Mouse (Mus musculus) kidney, adult 8-10 months (tissue): Measurements from ENCODE around the gene Plxna1.
A peak's percentile ranks its signal among the peaks of the same experiment; 100 is the strongest.

ENCODE experiments used
- DNase-seq, 2 experiments: peaks; one replicate each; pipeline ENCODE4 v3.0.0; 2022

The Plxna1 gene

GRCm38 (mm10) chr6:89360709-89361417, 1.6 kb downstream of the Plxna1 start:
- DNase-seq = no peak

GRCm38 (mm10) chr6:89359771-89360708, 2.4 kb downstream of the Plxna1 start:
- no peak for DNase-seq

- DNase-seq = no peak
Measured at GRCm38 (mm10) chr6:89359192-89359591, 3.2 kb downstream of the Plxna1 start.

GRCm38 (mm10) chr6:89355661-89356060, 6.8 kb downstream of the Plxna1 start:
- no peak for DNase-seq

- DNase-seq = no peak
Measured at GRCm38 (mm10) chr6:89354726-89355125, 7.7 kb downstream of the Plxna1 start.

- no peak for DNase-seq
Measured at GRCm38 (mm10) chr6:89354076-89354475, 8.3 kb downstream of the Plxna1 start.

- DNase-seq = peak; percentile 60 to 76
Measured at GRCm38 (mm10) chr6:89353101-89353500, 9.3 kb downstream of the Plxna1 start.

- DNase-seq = peak; percentile 50 to 74
Measured at GRCm38 (mm10) chr6:89351441-89352137, 10.8 kb downstream of the Plxna1 start.

GRCm38 (mm10) chr6:89350520-89350919, 11.9 kb downstream of the Plxna1 start:
- no peak for DNase-seq

- DNase-seq = no peak
Measured at GRCm38 (mm10) chr6:89350037-89350515, 12.3 kb downstream of the Plxna1 start.

- DNase-seq = no peak
Measured at GRCm38 (mm10) chr6:89348363-89348762, 14.1 kb downstream of the Plxna1 start.

GRCm38 (mm10) chr6:89347792-89348191, 14.6 kb downstream of the Plxna1 start:
- no peak for DNase-seq

GRCm38 (mm10) chr6:89345855-89346254, 16.6 kb downstream of the Plxna1 start:
- DNase-seq = no peak

GRCm38 (mm10) chr6:89345486-89345785, 17.0 kb downstream of the Plxna1 start:
- DNase-seq = no peak

- DNase-seq = peak; percentile 89 to 94
Measured at GRCm38 (mm10) chr6:89344613-89345485, 17.6 kb downstream of the Plxna1 start.

- no peak for DNase-seq
Measured at GRCm38 (mm10) chr6:89341981-89342380, 20.4 kb downstream of the Plxna1 start.

- peak in 1 of 2 experiments; percentile 43 for DNase-seq
Measured at GRCm38 (mm10) chr6:89339447-89339846, 23.0 kb downstream of the Plxna1 start.

GRCm38 (mm10) chr6:89338733-89339132, 23.7 kb downstream of the Plxna1 start:
- DNase-seq = no peak

- DNase-seq = no peak
Measured at GRCm38 (mm10) chr6:89337574-89337973, 24.8 kb downstream of the Plxna1 start.

GRCm38 (mm10) chr6:89333964-89334702, 28.3 kb downstream of the Plxna1 start:
- no peak for DNase-seq

- DNase-seq = no peak
Measured at GRCm38 (mm10) chr6:89330957-89331356, 31.5 kb downstream of the Plxna1 start.

GRCm38 (mm10) chr6:89328634-89329033, 33.8 kb downstream of the Plxna1 start:
- peak; percentile 49 to 72 for DNase-seq
